Mouse (Mus musculus) spleen, postnatal 14 days (tissue): ENCODE data around the gene Vmn2r91.
"Not testable (repeated sequence)": the region's sequence is repeated elsewhere in the genome, so short reads cannot be mapped to it uniquely, and the experiment has no call there.

Source experiments
- DNase-seq, 2 experiments: peaks; one replicate each; pipeline ENCODE4 v3.0.0; 2021 to 2022; ENCODE audit warnings: low spot score in 2 of 2

The Vmn2r91 gene

DNA sequence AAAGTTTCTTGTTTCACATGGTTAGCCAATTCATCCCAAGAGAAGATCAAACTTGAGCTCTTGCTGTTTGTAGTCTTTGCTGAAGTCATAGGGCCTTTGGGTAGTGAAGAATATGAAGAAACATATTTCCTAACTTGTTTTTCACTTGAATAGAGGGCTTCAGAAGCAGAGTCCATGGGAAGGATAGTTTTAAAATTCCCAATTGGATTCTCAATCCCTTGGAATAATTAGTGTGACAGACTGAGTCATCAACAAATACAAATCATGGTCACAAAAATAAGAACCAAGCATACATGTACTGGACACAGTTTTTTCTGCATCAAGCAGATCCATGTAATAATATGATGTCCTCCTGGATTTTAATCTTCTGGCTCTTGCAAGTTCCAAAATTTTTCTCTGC is at the start of gene Vmn2r91:
Vmn2r91 (plus strand) TSS at position 301 of the 400 bp plus-strand sequence.
- DNase-seq = not testable (repeated sequence)

DNA sequence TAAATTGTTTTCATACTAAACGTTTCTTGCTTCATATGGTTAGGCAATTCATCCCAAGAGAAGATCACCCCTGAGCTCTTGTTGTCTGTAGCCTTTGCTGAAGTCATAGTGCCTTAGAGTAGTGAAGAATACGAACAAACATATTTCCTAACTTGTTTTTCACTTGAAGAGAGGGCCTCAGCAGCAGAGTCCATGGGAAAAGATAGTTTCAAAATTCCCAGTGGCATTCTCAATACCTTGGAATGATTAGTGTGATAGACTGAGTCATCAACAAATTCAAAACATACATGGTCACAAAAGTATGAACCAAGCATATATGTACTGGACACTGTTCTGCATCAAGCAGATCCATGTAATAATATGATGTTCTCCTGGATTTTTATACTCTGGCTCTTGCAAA is 35.7 kb upstream of the Vmn2r91 start, which contains the start of gene Vmn2r124:
Vmn2r124 (plus strand) TSS at position 301 of the 400 bp plus-strand sequence.
- no peak for DNase-seq

DNA sequence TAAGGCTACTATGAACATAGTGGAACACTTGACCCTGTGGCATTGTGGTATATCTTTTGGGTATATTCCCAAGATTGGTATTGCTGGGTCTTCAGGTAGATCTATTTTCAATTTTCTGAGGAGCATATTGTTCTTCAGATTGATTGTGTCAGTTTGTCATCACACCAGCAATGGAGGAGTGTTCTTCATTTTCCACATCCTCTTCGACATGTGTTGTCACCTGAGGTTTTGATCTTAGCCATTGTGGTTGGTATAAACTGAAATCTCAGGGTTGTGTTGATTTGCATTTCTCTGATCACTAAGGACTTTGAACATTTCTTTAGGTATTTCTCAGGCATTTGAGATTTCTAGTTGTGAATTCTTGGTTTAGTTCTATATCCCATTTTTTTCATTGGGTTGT is 10.8 kb downstream of the Vmn2r91 start:
- not testable (repeated sequence) for DNase-seq

DNA sequence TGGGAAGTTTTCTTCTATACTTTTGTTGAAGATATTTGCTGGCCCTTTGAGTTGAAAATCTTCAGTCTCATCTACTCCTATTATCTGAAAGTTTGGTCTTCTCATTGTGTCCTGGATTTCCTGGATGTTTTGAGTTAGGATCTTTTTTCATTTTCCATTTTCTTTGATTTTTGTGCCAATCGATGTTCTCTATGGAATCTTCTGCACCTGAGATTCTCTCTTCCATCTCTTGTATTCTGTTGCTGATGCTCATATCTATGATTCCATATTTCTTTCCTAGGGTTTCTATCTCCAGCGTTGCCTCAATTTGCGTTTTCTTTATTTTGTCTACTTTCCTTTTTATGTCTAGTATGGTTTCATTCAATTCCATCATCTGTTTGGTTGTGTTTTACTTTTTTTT is 17.4 kb downstream of the Vmn2r91 start:
- not testable (repeated sequence) for DNase-seq

DNA sequence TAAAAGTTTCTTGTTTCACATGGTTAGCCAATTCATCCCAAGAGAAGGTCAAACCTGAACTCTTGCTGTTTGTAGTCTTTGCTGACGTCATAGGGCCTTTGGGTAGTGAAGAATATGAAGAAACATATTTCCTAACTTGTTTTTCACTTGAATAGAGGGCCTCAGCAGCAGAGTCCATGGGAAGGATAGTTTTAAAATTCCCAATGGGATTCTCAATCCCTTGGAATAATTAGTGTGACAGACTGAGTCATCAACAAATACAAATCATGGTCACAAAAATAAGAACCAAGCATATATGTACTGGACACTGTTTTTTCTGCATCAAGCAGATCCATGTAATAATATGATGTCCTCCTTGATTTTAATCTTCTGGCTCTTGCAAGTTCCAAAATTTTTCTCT is 66.8 kb downstream of the Vmn2r91 start, which contains the start of gene Vmn2r92:
Vmn2r92 (plus strand) TSS at position 301 of the 400 bp plus-strand sequence.
- not testable (repeated sequence) for DNase-seq

DNA sequence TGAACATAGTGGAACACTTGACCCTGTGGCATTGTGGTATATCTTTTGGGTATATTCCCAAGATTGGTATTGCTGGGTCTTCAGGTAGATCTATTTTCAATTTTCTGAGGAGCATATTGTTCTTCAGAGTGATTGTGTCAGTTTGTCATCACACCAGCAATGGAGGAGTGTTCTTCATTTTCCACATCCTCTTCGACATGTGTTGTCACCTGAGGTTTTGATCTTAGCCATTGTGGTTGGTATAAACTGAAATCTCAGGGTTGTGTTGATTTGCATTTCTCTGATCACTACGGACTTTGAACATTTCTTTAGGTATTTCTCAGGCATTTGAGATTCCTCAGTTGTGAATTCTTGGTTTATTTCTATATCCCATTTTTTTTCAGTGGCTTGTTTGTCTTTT is 76.4 kb downstream of the Vmn2r91 start:
- not testable (repeated sequence) for DNase-seq
